Mouse (Mus musculus) lung, embryonic 16.5 days (tissue): Measurements from ENCODE around the gene Rd3l. TPM values are rescaled to one million over a fixed set of nuclear protein-coding genes. Genes with fewer than 3 reads are reported as not detected.

Experiments used
- ATAC-seq: fragments of 200-750 bp; cut with Nextera tagmentation; 2 replicates; pipeline ENCODE4 v1.8.0; 2017; ENCODE audit warnings: low read depth, mild to moderate bottlenecking, moderate library complexity
- H3K27ac ChIP-seq: fragments of 300-500 bp; sonication (generic); 2 replicates; pipeline ENCODE4 v1.5.1; 2014; ENCODE audit warnings: mild to moderate bottlenecking, control low read depth, low read length
- H3K27me3 ChIP-seq: fragments of 300-500 bp; sonication (generic); 2 replicates; pipeline ENCODE4 v1.6.1; 2014; ENCODE audit warnings: low read depth, low read length, mixed read lengths; ENCODE audit not compliant: control insufficient read depth, insufficient read depth
- H3K36me3 ChIP-seq: fragments of 300-500 bp; sonication (generic); 2 replicates; pipeline ENCODE4 v1.6.1; 2014; ENCODE audit warnings: low read length; ENCODE audit not compliant: control insufficient read depth, insufficient read depth
- H3K4me1 ChIP-seq: fragments of 300-500 bp; sonication (generic); replicated peaks from 2 replicates; pipeline ENCODE4 v1.6.1; 2014; ENCODE audit warnings: low read length, mixed read lengths; ENCODE audit not compliant: control insufficient read depth, insufficient read depth
- H3K4me2 ChIP-seq: fragments of 300-500 bp; sonication (generic); 2 replicates; pipeline ENCODE4 v1.6.1; 2014; ENCODE audit warnings: low read depth, low read length, control low read depth
- H3K4me3 ChIP-seq: fragments of 300-500 bp; sonication (generic); 2 replicates; pipeline ENCODE4 v1.5.1; 2014; ENCODE audit warnings: mild to moderate bottlenecking, low read length, control low read depth
- H3K9ac ChIP-seq: fragments of 300-500 bp; sonication (generic); 2 replicates; pipeline ENCODE4 v1.6.1; 2014; ENCODE audit warnings: low read length, control low read depth
- H3K9me3 ChIP-seq: fragments of 300-500 bp; sonication (generic); 2 replicates; pipeline ENCODE4 v1.6.1; 2016; ENCODE audit warnings: low read length; ENCODE audit not compliant: control insufficient read depth
- WGBS: fragments of 180-500 bp; shearing (Covaris S2); extraction: QIAGEN DNeasy Blood & Tissue Kit; methylation state at CpG from one replicate; pipeline ENCODE4 v1.1.7; 2014; 5-methylcytosine and 5-hydroxymethylcytosine counted together
- polyA plus RNA-seq: library from polyadenylated mRNA; unstranded; fragments of >200 nt; fragmentation: Nextera tagmentation; extraction: Ambion mirVana; gene quantifications from 2 replicates; pipeline ENCODE4 v1.2.1, GENCODE M21; 2015

Gene Rd3l
- not detected in 2 replicates for polyA plus RNA-seq

GRCm38 (mm10) chr12:111980887-111981367, at the start of gene Rd3l:
TSS of gene Rd3l (minus strand) at chr12:111981317.
- no peaks in the 10 kb centered on the region for H3K27me3 ChIP-seq
- H3K9ac ChIP-seq = no peak within 1 kb of the TSS
- H3K27ac ChIP-seq = no peak within 1 kb of the TSS
- no peak within 1 kb of the TSS for H3K4me2 ChIP-seq
- no peaks in the 10 kb centered on the region for H3K9me3 ChIP-seq
- H3K4me1 ChIP-seq = peaks cover 4% of the 10 kb centered on the region
- WGBS = 57% methylated on average over 6 of the region's 6 CpGs
- H3K36me3 ChIP-seq = no peaks in the 10 kb centered on the region
- no peak for ATAC-seq
- no peak within 1 kb of the TSS for H3K4me3 ChIP-seq

- no peak for ATAC-seq
Measured at GRCm38 (mm10) chr12:112027408-112027807, 46.3 kb upstream of the Rd3l start.

GRCm38 (mm10) chr12:112025907-112026645, 45.0 kb upstream of the Rd3l start:
- no peaks in the 10 kb centered on the region for H3K27me3 ChIP-seq
- no peak for ATAC-seq
- peaks cover 2% of the 10 kb centered on the region for H3K9me3 ChIP-seq
- H3K27ac ChIP-seq = no peak overlapping the region
- WGBS = 60% methylated on average over 14 of the region's 14 CpGs
- no peak overlapping the region for H3K4me2 ChIP-seq
- no peaks in the 10 kb centered on the region for H3K36me3 ChIP-seq
- no peak overlapping the region for H3K4me3 ChIP-seq
- no peaks in the 10 kb centered on the region for H3K4me1 ChIP-seq
- no peak overlapping the region for H3K9ac ChIP-seq

More at GRCm38 (mm10) chr12:112027408-112027807, 46.3 kb upstream of the Rd3l start:
- Histone ChIP-seq H3K4me3 (no peak overlapping the region), H3K27me3 (no peaks in the 10 kb centered on the region), H3K27ac (no peak overlapping the region), H3K4me1 (no peaks in the 10 kb centered on the region), H3K4me2 (no peak overlapping the region), H3K9me3 (no peaks in the 10 kb centered on the region), H3K9ac (no peak overlapping the region), H3K36me3 (no peaks in the 10 kb centered on the region)
- 75% methylated on average over 4 of the region's 4 CpGs for WGBS

- WGBS = 73% methylated on average over 13 of the region's 13 CpGs
Measured at GRCm38 (mm10) chr12:112025457-112025856, 44.3 kb upstream of the Rd3l start.

GRCm38 (mm10) chr12:112024581-112025310, 43.6 kb upstream of the Rd3l start:
- no peak overlapping the region for H3K4me2 ChIP-seq
- no peak overlapping the region for H3K4me3 ChIP-seq
- H3K9me3 ChIP-seq = peaks cover 5% of the 10 kb centered on the region
- no peaks in the 10 kb centered on the region for H3K27me3 ChIP-seq
- no peak overlapping the region for H3K9ac ChIP-seq
- no peaks in the 10 kb centered on the region for H3K36me3 ChIP-seq
- no peaks in the 10 kb centered on the region for H3K4me1 ChIP-seq
- 82% methylated on average over 17 of the region's 17 CpGs for WGBS
- no peak for ATAC-seq
- no peak overlapping the region for H3K27ac ChIP-seq

More at GRCm38 (mm10) chr12:112025457-112025856, 44.3 kb upstream of the Rd3l start:
- no peak overlapping the region for H3K4me2 ChIP-seq
- H3K9ac ChIP-seq = no peak overlapping the region
- no peak for ATAC-seq
- H3K4me3 ChIP-seq = no peak overlapping the region
- H3K4me1 ChIP-seq = no peaks in the 10 kb centered on the region
- no peaks in the 10 kb centered on the region for H3K27me3 ChIP-seq
- H3K9me3 ChIP-seq = peaks cover 4% of the 10 kb centered on the region
- no peak overlapping the region for H3K27ac ChIP-seq
- H3K36me3 ChIP-seq = no peaks in the 10 kb centered on the region

- H3K27ac ChIP-seq = no peak overlapping the region
Measured at GRCm38 (mm10) chr12:112023306-112023705, 42.2 kb upstream of the Rd3l start.

GRCm38 (mm10) chr12:112016346-112016745, 35.2 kb upstream of the Rd3l start:
- H3K36me3 ChIP-seq = no peaks in the 10 kb centered on the region
- H3K27me3 ChIP-seq = no peaks in the 10 kb centered on the region
- no peaks in the 10 kb centered on the region for H3K4me1 ChIP-seq
- 48% methylated on average over 4 of the region's 4 CpGs for WGBS
- H3K4me2 ChIP-seq = no peak overlapping the region
- ATAC-seq = no peak
- H3K9me3 ChIP-seq = peaks cover 5% of the 10 kb centered on the region
- no peak overlapping the region for H3K4me3 ChIP-seq
- H3K9ac ChIP-seq = no peak overlapping the region
- H3K27ac ChIP-seq = no peak overlapping the region

More at GRCm38 (mm10) chr12:112023306-112023705, 42.2 kb upstream of the Rd3l start:
- no peaks in the 10 kb centered on the region for H3K27me3 ChIP-seq
- peaks cover 5% of the 10 kb centered on the region for H3K9me3 ChIP-seq
- H3K9ac ChIP-seq = no peak overlapping the region
- H3K4me1 ChIP-seq = no peaks in the 10 kb centered on the region
- H3K4me3 ChIP-seq = no peak overlapping the region
- H3K4me2 ChIP-seq = no peak overlapping the region
- 62% methylated on average over 2 of the region's 2 CpGs for WGBS
- no peak for ATAC-seq
- no peaks in the 10 kb centered on the region for H3K36me3 ChIP-seq

- no peaks in the 10 kb centered on the region for H3K9me3 ChIP-seq
- no peak overlapping the region for H3K4me3 ChIP-seq
- H3K27ac ChIP-seq = no peak overlapping the region
- 47% methylated on average over 14 of the region's 14 CpGs for WGBS
- no peak overlapping the region; the same call in 1 of the 2 replicates for H3K4me2 ChIP-seq
- no peaks in the 10 kb centered on the region for H3K36me3 ChIP-seq
- H3K4me1 ChIP-seq = no peaks in the 10 kb centered on the region
- H3K27me3 ChIP-seq = no peaks in the 10 kb centered on the region
- no peak for ATAC-seq
- no peak overlapping the region for H3K9ac ChIP-seq
Measured at GRCm38 (mm10) chr12:112013271-112013801, 32.2 kb upstream of the Rd3l start.
